Mouse (Mus musculus): ENCODE results near the gene Rell1. TPM values are rescaled to one million over a fixed set of nuclear protein-coding genes. Genes with fewer than 3 reads are reported as not detected.

Gene Rell1
- total and polyA plus RNA-seq, 3 experiments: 3.4 to 10.4 (median 9.3) TPM

- Histone ChIP-seq H3K4me3 (no peak overlapping the region), H3K4me1 (ENCODE audit: control insufficient read depth, insufficient read depth, low read length) (peaks cover 2% of the 10 kb centered on the region), H3K27ac (no peak overlapping the region; the same call in 1 of the 2 replicates), H3K9ac (ENCODE audit: low read depth, low read length) (no peak overlapping the region), H3K36me3 (ENCODE audit: control insufficient read depth, insufficient read depth, low read length) (no peaks in the 10 kb centered on the region), H3K27me3 (ENCODE audit: control insufficient read depth, insufficient read depth, low read length) (no peaks in the 10 kb centered on the region), H3K79me2 (replicated peaks; ENCODE audit: control insufficient read depth, insufficient read depth, low read length) (peaks cover 2% of the 10 kb centered on the region; the same call in 1 of the 2 replicates)
- no peak for DNase-seq
- WGBS: 53% methylated on average over 18 of the region's 18 CpGs
- intact Hi-C loops (cut with DNase I): no loop called here
- no peak for TF ChIP-seq EP300 (IDR thresholded peaks at IDR 0.05; ENCODE audit: insufficient read depth, low read depth, low read length)
These were observed 9.6 kb downstream of the Rell1 start for GRCm38 (mm10) chr5:63958963-63959708.

GRCm38 (mm10) chr5:63957607-63958006 lies 11.1 kb downstream of the Rell1 start:
- Histone ChIP-seq H3K36me3 (ENCODE audit: control insufficient read depth, insufficient read depth, low read length) (no peaks in the 10 kb centered on the region), H3K79me2 (replicated peaks; ENCODE audit: control insufficient read depth, insufficient read depth, low read length) (peaks cover 2% of the 10 kb centered on the region; the same call in 1 of the 2 replicates), H3K27ac (no peak overlapping the region), H3K27me3 (ENCODE audit: control insufficient read depth, insufficient read depth, low read length) (no peaks in the 10 kb centered on the region), H3K4me1 (ENCODE audit: control insufficient read depth, insufficient read depth, low read length) (peaks cover 4% of the 10 kb centered on the region), H3K4me3 (no peak overlapping the region), H3K9ac (ENCODE audit: low read depth, low read length) (no peak overlapping the region)
- no peak for TF ChIP-seq POLR2A (IDR thresholded peaks at IDR 0.05; ENCODE audit: insufficient read depth, low read depth, low read length)
- no peak for TF ChIP-seq CTCF (IDR thresholded peaks at IDR 0.05)
- no peak for TF ChIP-seq EP300 (IDR thresholded peaks at IDR 0.05; ENCODE audit: insufficient read depth, low read depth, low read length)
- intact Hi-C loops (cut with DNase I): no loop called here
- WGBS: 82% methylated on average over 8 of the region's 8 CpGs
- DNase-seq: no peak

- H3K36me3 ChIP-seq (ENCODE audit: control insufficient read depth, insufficient read depth, low read length): no peaks in the 10 kb centered on the region
- no peak for TF ChIP-seq CTCF (IDR thresholded peaks at IDR 0.05)
- TF ChIP-seq EP300 (IDR thresholded peaks at IDR 0.05; ENCODE audit: insufficient read depth, low read depth, low read length): no peak
- no peak for TF ChIP-seq POLR2A (IDR thresholded peaks at IDR 0.05; ENCODE audit: insufficient read depth, low read depth, low read length)
- no peak overlapping the region for H3K9ac ChIP-seq (ENCODE audit: low read depth, low read length)
- peaks cover 11% of the 10 kb centered on the region for H3K4me1 ChIP-seq (ENCODE audit: control insufficient read depth, insufficient read depth, low read length)
- H3K27me3 ChIP-seq (ENCODE audit: control insufficient read depth, insufficient read depth, low read length): no peaks in the 10 kb centered on the region
- no peak overlapping the region for H3K4me3 ChIP-seq
- 81% methylated on average over 11 of the region's 11 CpGs for WGBS
- DNase-seq: no peak
- H3K27ac ChIP-seq: no peak overlapping the region
- peaks cover 2% of the 10 kb centered on the region; the same call in 1 of the 2 replicates for H3K79me2 ChIP-seq (replicated peaks; ENCODE audit: control insufficient read depth, insufficient read depth, low read length)
- intact Hi-C loops (cut with DNase I): no loop called here
These were observed 12.3 kb downstream of the Rell1 start for GRCm38 (mm10) chr5:63956411-63956810.

DNA sequence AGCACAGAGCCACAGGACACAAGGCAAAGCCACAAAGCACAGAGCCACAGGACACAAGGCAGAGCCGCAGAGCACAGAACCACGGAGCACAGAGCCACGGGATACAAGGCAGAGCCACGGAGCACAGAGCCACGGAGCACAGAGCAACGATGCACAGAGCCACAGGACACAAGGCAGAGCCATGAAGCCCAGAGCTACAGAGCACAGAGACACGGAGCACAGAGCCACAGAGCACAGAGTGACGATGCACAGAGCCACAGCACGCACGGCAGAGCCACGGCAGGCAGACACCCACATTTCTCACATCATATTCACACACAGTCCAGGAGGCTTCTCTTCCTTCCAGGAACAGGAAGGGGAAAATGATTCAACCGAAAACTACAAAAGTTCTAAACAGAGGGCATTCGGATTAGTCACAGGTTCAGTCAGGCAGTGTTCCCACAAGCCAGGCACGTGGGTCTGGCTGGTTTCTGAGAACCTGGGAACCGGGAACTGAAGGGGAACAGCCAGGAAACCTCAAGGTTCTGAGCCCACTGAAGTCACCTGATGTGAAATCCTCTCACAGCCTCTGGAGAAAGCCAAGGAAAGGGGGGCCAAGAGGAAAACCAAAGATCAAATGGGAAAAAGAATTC lies 15.2 kb downstream of the Rell1 start:
- no peak for DNase-seq
- TF ChIP-seq EP300 (IDR thresholded peaks at IDR 0.05; ENCODE audit: insufficient read depth, low read depth, low read length): no peak
- TF ChIP-seq POLR2A (IDR thresholded peaks at IDR 0.05; ENCODE audit: insufficient read depth, low read depth, low read length): no peak
- TF ChIP-seq CTCF (IDR thresholded peaks at IDR 0.05): no peak
- Histone ChIP-seq H3K36me3 (ENCODE audit: control insufficient read depth, insufficient read depth, low read length) (no peaks in the 10 kb centered on the region), H3K4me3 (no peak overlapping the region), H3K79me2 (replicated peaks; ENCODE audit: control insufficient read depth, insufficient read depth, low read length) (peaks cover 2% of the 10 kb centered on the region; the same call in 1 of the 2 replicates), H3K4me1 (ENCODE audit: control insufficient read depth, insufficient read depth, low read length) (peaks cover 16% of the 10 kb centered on the region), H3K27ac (no peak overlapping the region), H3K9ac (ENCODE audit: low read depth, low read length) (no peak overlapping the region), H3K27me3 (ENCODE audit: control insufficient read depth, insufficient read depth, low read length) (no peaks in the 10 kb centered on the region)
- intact Hi-C loops (cut with DNase I): no loop called here
- WGBS: 70% methylated on average over 15 of the region's 15 CpGs

DNA sequence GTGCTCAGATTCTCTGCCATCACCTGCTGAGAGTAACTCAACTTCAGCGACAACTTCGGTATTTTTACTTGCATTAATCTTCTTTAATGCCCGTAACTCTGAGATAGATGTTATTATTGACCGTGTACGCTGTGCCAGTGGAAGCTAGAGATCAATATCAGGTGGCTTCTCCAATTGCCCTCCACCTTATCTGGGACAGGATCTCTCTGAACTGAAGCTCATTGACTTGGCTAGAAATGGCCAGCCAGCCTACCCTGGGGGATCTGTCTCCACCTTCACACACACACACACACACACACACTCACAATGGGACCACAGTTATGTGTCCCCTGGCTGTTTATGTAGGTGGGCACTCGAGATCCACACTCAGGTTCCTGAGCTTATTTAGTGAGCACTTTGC lies 16.7 kb downstream of the Rell1 start:
- peaks cover 2% of the 10 kb centered on the region; the same call in 1 of the 2 replicates for H3K79me2 ChIP-seq (replicated peaks; ENCODE audit: control insufficient read depth, insufficient read depth, low read length)
- no peak overlapping the region for H3K9ac ChIP-seq (ENCODE audit: low read depth, low read length)
- peak overlapping the region; percentile 6; the same call in 1 of the 2 replicates for H3K4me3 ChIP-seq
- peaks cover 14% of the 10 kb centered on the region for H3K4me1 ChIP-seq (ENCODE audit: control insufficient read depth, insufficient read depth, low read length)
- WGBS: 65% methylated on average over 6 of the region's 6 CpGs
- H3K27ac ChIP-seq: peak overlapping the region; percentile 75
- DNase-seq: no peak
- TF ChIP-seq POLR2A (IDR thresholded peaks at IDR 0.05; ENCODE audit: insufficient read depth, low read depth, low read length) (no peak), EP300 (IDR thresholded peaks at IDR 0.05; ENCODE audit: insufficient read depth, low read depth, low read length) (no peak), CTCF (IDR thresholded peaks at IDR 0.05) (no peak)
- no peaks in the 10 kb centered on the region for H3K36me3 ChIP-seq (ENCODE audit: control insufficient read depth, insufficient read depth, low read length)
- intact Hi-C loops (cut with DNase I): no loop called here
- H3K27me3 ChIP-seq (ENCODE audit: control insufficient read depth, insufficient read depth, low read length): no peaks in the 10 kb centered on the region

DNA sequence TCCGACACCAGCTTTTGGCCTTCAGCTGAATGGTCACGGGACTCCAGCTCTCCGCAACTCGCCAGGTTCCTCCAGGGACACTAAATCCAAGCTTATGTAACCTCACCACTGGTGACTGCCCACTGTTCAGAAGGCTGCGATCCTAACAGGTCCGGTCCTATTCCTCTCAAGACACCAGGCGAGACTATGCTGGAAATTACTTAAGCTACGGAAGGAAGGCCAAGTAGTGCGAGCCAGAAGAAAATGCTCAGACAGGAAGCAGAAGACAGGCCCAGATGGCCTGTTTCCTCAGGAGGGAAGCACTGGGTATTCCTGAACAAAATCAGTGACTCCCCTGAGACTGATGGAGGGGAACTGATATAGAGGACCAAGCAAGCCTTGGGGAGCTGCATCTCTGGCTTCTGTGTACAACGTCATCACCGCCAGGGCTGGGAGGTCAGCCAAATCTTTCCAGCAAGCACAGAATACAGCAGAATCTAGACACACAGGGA lies 17.2 kb downstream of the Rell1 start:
- H3K4me1 ChIP-seq (ENCODE audit: control insufficient read depth, insufficient read depth, low read length): peaks cover 14% of the 10 kb centered on the region
- no peak overlapping the region for H3K9ac ChIP-seq (ENCODE audit: low read depth, low read length)
- peaks cover 2% of the 10 kb centered on the region; the same call in 1 of the 2 replicates for H3K79me2 ChIP-seq (replicated peaks; ENCODE audit: control insufficient read depth, insufficient read depth, low read length)
- H3K27me3 ChIP-seq (ENCODE audit: control insufficient read depth, insufficient read depth, low read length): no peaks in the 10 kb centered on the region
- peak overlapping the region; percentile 75 for H3K27ac ChIP-seq
- no peaks in the 10 kb centered on the region for H3K36me3 ChIP-seq (ENCODE audit: control insufficient read depth, insufficient read depth, low read length)
- H3K4me3 ChIP-seq: peak overlapping the region; percentile 1; the same call in 1 of the 2 replicates
- TF ChIP-seq CTCF (IDR thresholded peaks at IDR 0.05) (peak; percentile 22; the same call in 1 of the 2 replicates), EP300 (IDR thresholded peaks at IDR 0.05; ENCODE audit: insufficient read depth, low read depth, low read length) (peak; percentile 74; the same call in 1 of the 2 replicates), POLR2A (IDR thresholded peaks at IDR 0.05; ENCODE audit: insufficient read depth, low read depth, low read length) (peak; percentile 35; the same call in 1 of the 2 replicates)
- intact Hi-C loops (cut with DNase I): loop anchor here (2.0 kb wide), 1 partner anchor 17 kb away; the partner anchor contains the start of gene Rell1
- DNase-seq: peak; percentile 56 to 63
- 22% methylated on average over 11 of the region's 11 CpGs for WGBS
